Mouse (Mus musculus): ENCODE results near the gene Usp46.

- TF ChIP-seq CTCF (IDR thresholded peaks at IDR 0.05; ENCODE audit: low read depth, low read length) = no peak
- no peak for TF ChIP-seq TAL1 (conservative IDR thresholded peaks at IDR 0.05; ENCODE audit: low read depth, low read length)
- TF ChIP-seq GATA1 (IDR thresholded peaks at IDR 0.05; ENCODE audit: borderline replicate concordance, low read length) = no peak
These were observed 6.0 kb downstream of the Usp46 start for GRCm38 (mm10) chr5:74062266-74062665.

Data from G1E (cell line).